Mouse (Mus musculus) regulatory T cell (primary cell): ENCODE results near the gene 1700122O11Rik.

Experiments
- in situ Hi-C: fragments of 300-600 bp; cut with MboI, MseI; formaldehyde crosslinking; loops from one replicate; pipeline ENCODE4 v1.15.1; 2025; ENCODE audit warnings: high pct_unique_total_duplicates

The 1700122O11Rik gene

DNA sequence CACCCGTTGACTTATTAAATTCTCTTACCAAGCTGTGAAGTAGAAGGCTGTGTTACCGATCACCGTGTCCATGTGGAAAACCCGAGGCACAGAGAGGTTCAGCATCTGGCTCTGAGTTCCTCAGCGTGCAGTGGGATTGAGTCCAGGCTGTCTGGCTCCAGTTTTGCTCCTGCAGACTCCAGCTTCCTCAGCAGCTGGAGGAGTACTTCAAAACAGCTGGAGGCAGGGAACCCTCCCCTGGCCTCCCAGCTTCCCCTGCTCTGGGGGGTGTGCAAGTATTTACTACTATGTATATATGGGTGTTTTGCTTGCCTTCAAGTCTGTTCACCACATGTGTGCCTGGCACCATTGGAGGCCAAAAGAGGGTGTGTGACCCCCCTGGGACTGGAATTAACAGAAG lies 9.8 kb downstream of the 1700122O11Rik start:
- in situ Hi-C loops, result no loop called here

DNA sequence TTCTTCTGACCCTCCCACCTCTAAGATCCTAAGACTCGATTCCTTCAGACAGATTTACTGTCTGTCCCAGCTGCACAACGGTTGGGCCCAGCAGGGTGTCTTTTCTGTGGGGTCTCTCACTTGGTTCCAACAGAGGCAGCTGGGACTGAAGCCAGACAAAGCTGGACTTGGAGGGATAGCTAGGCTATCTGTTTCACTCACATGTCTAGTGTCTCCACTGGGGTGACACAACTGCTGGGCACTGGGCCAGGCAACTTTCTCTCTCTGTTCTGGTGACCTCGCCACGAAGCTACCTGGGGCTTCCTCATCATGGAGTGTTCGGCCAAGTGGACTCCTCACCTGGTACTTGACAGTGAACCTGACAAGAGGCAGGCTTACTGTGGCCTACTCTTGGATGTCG lies 10.4 kb downstream of the 1700122O11Rik start:
- in situ Hi-C loops, result no loop called here

DNA sequence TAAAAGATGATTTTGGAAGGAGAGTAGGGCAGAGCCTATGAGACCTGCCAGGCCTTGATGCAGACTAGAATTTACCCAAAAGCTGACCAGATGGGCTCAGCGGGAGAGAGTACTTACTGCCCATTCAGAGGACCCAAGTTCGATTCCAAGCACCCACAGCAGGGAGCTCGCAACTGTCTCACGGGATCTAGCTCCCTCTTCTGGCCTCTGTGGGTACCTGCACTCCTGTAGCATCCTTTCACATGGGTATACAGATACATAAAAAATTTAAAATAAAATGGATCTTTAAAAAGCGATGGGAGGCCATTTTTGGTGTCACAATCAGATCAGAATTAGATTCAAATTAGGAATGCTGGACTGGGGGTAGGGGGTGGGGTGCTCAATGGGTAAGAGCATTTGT lies 11.1 kb downstream of the 1700122O11Rik start:
- in situ Hi-C loops, result no loop called here

DNA sequence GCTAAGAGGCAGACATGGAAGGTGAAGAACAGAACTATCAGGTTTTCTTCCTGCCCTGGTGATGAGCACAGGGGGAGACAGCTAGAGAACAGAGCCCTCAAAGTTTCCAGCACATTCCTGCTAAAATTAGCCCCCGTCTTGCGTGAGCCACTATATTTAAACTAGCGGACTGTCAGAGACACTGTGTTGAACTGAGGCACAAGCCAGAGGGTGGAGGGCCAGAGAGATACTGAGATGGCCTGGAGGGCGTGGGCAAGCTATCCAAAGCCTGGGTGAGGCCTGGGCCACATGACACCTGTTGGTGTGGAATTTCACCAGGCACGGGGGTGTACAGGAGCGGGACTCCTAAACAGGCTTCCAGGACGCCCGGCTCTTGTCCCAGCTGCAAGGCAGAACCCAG lies 14.0 kb downstream of the 1700122O11Rik start:
- in situ Hi-C loops, result no loop called here

DNA sequence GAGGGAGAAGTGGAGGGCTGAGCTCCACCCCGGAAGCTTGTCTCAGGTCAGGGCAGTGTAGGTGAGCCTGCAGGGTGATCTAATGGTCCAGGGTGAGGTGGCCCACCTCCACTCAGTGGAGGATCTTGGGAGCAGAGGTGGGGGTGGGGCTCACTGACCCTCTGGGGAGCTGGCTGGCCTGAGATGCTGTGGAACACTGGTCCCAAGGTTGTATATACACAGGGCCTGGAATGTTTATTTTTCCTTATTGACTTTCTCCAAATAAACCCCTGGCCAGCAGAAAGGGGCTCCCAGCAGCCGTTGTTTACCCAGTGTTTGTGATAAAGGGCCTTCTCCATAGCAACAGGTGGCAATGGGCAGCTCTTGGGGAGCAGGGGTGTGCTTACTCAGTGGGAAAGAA lies 18.5 kb downstream of the 1700122O11Rik start:
- in situ Hi-C loops, result no loop called here

DNA sequence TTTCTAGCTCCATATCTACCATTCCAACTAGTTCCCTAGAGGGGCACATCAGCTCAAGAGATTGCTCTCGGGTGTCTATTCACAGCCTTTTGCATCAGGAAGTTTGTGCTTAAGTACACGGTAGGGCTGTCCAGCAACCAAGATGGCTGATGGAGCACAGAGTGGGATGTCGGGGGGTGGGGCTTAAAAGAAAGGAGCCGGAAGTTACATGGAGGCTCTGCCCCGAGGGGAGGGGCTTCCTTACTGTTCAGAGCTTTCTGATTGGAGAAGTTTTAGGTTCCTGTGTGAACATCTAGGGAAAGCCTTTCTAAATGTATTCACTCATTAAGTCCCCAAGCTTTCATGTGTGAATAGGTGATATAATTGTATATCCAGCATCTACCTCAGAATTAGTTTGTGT lies 21.5 kb downstream of the 1700122O11Rik start:
- in situ Hi-C loops, result no loop called here

DNA sequence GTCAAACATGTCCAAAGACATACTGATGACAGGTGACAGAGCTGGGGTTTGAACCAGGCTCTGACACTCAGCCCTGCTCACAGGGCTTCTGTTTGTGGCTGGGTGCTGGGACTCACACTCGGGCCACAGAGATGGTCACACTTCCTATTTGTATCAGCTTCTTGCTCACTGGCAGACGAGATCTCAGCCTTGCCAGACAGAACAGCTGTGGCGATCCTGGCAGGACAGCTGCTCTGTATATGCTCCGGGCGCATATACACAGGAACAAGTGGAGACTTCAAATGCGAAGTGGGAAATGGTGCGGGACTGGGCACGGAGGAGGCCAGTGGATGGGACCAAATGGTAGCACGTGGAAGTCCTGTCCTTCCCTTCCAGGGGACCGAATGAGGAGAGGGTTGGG lies 25.5 kb downstream of the 1700122O11Rik start:
- in situ Hi-C loops, result no loop called here

DNA sequence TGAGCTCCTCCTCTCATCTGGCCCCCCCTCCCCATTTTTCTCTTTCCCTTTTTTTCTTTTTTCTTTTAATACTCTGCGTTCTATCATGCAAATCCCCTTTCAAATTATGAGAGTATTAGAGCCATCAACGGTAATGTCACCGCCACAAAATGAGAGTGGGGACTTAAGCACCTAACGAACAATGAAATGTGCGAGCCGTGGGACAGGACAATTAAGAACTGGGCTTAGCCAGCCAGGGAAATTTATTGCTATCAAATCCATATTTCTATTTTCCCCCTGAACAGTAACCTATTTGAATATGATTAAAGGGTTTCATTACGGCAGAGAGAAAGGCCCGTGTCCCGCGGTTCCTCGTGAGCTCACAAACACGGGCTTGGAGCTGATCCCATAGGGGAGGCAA lies 27.0 kb downstream of the 1700122O11Rik start:
- in situ Hi-C loops, result no loop called here

DNA sequence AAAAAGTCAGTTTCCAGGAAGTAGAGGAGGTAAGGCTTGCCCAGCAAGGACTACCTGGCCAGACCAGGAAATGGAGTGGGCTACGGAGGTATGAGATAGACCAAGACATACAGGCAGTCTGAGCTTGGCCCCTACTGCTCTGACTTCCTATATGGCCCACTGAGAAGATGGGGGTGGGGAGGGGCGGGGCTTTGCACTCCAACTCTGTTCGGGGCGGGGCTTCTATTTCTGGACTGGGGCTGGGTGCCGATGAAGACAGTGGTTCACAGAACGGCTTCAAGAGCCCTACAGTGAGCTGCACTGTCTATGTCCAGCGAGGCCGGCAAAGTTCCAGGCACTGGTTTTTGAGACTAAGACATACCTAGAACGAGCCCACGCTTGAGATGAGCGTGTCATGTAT lies 27.8 kb downstream of the 1700122O11Rik start:
- in situ Hi-C loops, result no loop called here

DNA sequence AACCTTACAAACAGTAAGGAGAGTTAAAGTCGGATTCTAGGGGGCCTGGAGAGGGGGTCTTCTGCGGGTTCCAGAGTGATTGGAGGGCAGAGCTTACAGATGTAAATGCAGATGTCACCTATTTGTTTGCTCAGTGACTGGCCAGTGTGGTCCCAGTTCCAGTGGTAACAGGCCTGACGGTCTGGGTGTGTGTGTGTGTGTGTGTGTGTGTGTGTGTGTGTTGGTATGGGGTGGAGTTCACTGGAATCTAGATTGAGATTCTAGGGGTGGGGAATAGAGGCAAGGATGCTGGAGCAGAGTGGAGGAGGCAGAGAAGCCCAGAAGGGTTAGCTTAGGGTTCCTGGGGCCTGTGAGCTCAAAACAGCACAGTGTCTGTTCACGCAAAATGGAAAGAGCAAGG lies 32.3 kb downstream of the 1700122O11Rik start:
- in situ Hi-C loops, result no loop called here

DNA sequence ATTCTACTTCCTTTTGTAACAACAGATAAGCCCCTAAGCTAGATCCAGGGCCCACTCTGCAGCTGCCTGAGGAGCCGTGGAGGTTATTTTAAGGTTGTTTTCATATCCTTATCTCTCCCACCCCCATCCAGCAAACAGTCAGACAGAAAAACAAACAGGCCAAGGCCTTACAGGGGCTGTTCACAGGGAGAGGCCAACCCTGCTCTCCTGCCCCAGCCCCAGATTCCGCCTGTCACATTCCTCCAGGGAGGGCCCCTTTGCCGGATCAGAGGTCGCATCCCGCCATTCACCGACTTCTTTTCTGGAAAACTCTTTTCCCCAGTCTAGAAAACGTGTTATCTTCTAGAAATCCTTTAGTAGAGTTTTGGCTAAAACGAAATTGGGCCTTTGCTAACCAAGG lies 33.0 kb downstream of the 1700122O11Rik start:
- in situ Hi-C loops, result no loop called here

DNA sequence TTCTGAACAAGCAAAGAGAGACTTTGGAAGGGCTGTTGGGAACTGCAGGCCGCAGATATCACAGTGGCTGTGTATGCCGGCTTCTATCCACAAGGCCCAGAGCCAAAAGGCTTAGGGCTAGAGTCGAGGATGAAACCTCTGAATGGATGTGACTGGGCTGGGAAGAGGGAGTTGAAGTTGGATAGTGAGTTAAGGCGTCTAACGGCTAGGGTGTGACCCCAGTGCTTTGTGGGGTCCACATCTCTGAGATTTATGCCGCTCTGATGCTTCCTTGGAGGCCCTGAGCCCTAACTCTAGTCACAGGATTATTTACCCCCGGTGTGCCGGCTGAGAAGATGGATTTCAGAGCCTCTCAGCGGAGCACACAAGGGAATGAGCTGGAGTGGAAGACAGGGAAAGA lies 33.5 kb downstream of the 1700122O11Rik start:
- in situ Hi-C loops, result no loop called here

DNA sequence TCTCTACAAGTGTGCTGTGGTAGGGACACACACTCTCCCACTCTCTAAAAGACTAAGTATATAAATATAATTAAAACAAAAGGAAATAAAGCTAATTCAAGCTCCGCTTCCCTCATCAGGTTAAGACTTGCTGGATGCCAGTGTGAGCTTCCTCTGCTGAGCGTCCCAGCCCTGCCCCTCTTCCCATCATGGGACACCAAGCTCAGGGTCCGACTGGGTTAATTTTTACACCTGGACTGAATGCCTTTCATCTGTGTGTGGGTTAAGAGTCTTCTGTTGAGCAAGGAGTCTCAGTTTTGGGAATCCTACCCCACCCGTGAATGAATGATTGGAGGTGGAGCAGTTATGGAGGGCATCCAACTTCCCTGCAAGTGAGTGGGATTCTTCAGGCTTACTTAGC lies 35.6 kb downstream of the 1700122O11Rik start:
- in situ Hi-C loops, result no loop called here

DNA sequence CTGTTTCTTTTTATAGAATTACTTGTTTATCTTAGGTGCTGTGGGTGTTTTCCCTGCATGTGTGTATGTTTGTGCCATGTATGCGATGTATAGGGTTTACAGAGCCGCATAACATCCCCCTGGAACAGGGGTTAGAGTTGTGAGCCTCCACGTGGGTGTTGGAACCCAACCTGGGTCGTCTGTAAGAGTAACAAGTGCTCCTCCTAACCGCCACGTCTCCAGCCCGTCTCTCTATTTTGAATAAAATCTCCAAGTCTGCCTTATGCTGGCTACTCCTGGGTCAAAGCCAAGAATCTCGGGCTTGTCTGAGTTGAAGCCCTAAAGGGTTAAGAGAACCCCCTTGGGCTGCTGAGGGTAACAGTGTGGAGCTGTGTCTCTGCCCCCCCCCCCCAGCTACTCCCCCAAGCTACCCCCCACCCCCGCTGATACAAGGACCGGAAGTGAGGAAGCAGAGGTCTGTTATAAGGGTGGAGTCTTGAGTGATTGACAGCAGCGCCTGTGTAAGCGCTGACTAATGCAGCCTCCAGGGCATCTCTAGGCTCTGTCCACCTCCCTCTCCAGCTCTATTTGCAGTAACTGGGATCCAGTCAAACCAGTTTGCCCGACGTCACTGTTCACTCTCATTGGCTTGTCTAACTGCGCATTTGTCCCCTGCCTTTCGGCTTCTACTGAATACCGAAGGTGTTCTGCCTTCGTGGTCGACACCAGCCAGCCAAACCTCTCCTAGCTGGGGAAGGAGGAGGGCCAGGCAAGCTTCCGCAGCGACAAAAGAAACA lies 36.3 kb downstream of the 1700122O11Rik start:
- in situ Hi-C loops, result no loop called here

DNA sequence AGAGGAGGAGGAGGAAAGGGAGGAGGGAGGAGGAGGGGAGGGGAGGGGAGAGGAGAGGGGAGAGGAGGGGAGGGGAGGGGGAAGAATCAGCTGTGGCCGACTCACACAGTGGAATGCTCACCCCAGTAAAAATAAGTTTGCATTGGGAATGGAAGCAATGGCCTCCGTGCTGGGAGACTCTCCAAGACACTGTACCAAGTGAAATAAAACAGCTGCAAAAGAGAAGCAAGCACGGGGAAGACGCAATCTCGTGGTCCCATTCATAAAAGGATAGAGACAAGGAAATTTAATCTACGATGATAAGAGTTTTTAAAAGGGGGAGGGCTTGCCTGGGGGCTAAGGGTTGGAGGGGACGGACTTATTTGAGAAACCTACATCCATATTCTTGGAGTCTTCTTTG lies 36.9 kb downstream of the 1700122O11Rik start:
- in situ Hi-C loops, result no loop called here

DNA sequence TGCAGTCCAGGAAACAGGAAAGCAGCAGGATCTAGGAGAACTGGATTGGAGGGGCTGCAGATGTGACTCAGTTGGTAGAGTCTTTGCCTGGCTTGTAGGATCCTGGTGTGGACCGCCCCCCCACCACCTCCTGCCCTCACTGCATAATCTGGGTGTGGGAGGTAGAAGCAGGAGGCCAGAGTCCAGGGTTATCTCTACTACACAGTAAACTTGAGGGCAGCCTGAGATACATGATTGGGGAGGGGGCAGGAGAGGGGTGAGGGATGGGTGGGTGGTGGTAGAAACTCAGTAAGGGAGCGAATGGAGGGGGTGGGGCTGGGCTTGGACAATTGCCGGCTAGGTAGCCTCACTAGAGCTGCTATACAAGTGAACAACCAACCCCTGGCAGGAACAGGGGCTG lies 38.3 kb downstream of the 1700122O11Rik start:
- in situ Hi-C loops, result no loop called here

DNA sequence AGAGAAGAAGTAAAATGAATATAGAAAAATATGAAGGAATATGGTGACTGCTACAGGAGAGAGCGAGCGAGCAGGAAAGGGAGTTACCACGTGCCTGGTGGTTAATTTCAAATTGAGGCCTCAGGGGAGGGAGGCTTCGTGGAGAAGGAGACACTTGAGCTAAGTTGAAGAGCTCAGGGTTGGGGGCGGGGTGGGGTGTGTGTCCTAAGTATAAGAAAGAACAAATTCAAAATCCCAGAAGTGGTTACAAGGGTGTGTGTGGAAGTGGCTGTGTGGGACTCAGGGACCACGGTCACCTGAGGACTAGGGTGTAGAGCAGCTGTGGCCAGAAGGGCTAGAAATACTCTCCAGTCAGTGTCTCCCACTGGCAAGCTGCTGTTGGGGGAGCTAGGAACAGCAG lies 38.7 kb downstream of the 1700122O11Rik start:
- in situ Hi-C loops, result no loop called here

DNA sequence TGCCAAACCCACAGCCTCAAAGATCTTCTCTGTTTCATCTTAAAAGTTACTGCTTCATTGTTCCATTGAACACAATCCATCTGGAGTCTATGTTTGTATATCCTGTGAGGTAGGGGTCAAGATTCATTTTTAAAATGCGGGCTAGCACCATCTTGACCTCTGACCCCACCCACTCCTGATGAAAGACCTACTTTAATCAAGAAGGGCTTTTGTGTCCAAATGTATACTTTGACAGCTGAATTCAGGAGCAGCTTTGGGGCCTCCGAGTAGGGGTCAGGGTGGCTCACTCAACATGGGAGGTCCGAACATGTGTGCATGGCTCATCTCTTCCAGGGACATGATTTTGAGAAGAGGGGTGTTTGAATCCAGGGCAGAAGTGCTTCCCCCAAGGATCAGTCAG lies 40.3 kb downstream of the 1700122O11Rik start:
- in situ Hi-C loops, result no loop called here

DNA sequence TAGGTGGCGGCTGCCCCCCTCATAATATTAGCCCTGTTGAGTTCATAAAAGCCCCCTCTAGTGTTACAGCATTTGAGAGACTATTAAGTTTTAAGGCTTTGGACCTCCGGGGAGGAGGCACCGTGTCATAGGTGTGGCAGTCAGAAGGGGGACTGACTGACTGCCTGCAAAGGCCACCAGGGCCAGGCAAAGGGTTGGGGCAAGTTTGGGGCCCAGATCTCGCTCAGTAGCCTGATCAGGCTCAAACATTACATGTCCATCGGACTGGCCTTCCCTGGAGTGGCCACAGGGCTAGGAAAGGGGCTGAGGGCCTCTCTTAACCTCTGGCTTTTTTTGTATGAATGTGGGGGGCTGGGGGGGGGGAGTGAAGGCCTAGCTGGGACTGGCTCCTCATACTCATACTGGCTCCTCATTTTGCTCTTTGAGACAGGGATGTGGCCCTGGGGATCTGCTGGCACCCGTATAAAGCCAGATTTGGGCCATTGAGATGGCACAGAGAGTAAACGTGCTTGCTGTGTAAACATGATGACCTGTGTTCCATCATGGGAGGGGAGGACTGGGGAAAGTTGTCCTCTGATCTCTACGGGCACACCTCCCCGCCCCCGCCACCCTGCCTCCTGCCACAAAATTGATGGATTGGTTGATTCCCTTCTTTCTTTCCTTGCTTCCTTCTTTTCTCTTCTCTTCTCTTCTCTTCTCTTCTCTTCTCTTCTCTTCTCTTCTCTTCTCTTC lies 47.5 kb downstream of the 1700122O11Rik start:
- in situ Hi-C loops, result no loop called here

DNA sequence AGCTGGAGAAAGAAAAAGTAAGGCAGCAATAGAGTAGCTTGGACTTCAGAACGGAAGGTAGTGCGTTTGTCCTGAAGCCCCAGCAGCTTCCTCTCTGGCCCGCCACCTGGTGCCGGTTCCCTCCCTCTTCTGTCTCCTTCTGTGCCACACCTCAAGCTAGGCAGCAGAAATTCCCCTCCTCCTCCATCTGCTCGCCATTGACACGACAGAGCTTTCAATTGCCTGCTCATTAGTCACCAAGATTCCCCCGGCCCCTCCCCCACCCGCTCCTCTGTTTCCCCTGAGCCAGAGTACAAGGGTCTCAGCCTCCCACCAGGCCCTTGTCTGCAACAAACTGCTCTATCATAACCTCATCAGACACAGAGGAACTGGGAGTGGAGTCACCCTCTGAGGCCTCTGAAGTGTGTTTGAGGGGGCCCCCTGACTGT lies 48.1 kb downstream of the 1700122O11Rik start:
- in situ Hi-C loops, result no loop called here

DNA sequence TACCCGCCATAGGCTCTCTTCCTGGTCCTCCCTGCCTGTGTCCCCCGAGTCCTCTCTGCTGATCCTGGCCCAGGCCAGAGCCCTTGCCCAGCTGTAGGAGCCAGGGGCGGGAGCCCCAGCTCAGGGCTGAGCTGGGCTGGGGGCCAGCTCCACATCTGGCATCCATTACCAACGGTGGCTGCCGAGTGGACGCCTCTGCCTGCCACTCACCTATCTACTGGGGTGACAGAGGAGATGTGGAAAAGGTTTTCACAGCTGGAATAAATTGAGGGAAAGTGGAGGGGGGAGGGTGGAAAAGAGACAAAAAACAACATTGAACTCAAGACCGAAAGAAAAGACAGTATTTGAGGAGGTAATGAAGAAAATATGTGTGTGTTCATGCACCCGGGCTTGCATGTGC lies 49.3 kb downstream of the 1700122O11Rik start:
- in situ Hi-C loops, result no loop called here

DNA sequence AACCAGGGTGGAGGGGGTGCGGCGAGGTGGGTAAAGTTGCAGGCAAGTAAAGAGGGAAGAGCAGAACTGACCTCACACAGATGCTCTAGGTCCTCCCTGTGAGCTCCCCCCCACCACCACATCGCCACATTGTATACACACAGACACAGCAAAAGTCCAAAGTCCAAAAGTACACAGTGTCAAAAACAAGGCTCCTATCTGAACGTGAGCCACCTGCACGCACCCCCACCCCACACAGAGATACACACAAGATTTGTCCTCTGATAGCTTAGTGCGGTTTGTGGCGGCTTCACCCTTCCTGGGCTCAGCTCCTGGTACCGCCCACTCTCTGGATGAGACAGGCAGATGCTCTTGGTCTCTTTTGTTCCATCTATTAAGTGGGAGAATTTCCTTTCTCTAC lies 50.0 kb downstream of the 1700122O11Rik start:
- in situ Hi-C loops, result no loop called here
